Mouse (Mus musculus): Measurements from ENCODE around the gene Cfap54.

GRCm38 (mm10) chr10:92937741-92938285, 143.6 kb downstream of the Cfap54 start:
- no peak for TF ChIP-seq POLR2A (IDR thresholded peaks at IDR 0.05; ENCODE audit: low read depth, low read length)
- no peak for TF ChIP-seq CTCF (IDR thresholded peaks at IDR 0.05; ENCODE audit: borderline replicate concordance, insufficient read depth, low read length)
